Mouse (Mus musculus) kidney, adult 11 months (tissue): ENCODE measurements at regions not wholly inside any gene's neighbourhood (a gene's known extent, or its start where the extent isn't known, plus 50 kb on each side); places are given as distances from the start of the nearest gene placed in this dataset.

Experiments used
- DNase-seq: peaks from one replicate; pipeline ENCODE4 v3.0.0; 2022

GRCm38 (mm10) chr12:60652236-60652635, 870.7 kb upstream of the Lrfn5 start:
- peak; percentile 2 for DNase-seq

- no peak for DNase-seq
These were observed 847.2 kb upstream of the Lrfn5 start for GRCm38 (mm10) chr12:60675751-60676150.

DNA sequence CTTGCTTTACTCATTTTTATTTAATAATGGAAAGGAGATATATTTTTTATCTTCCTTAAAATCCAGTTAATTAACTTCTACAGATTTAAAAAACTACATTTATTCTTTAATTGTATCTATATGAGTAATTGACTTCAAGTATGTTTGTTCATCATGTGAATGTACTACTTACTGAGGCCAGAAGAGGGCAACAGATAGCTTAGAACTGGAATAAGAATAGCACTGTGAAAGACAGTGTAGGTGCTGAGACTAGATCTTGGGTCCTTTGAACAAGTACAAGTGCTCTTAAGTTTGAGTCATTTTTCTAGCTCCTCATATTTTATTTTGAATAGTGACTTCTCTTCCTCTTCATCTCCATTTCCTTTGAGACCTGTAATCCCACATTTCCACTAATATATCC, 838.9 kb upstream of the Lrfn5 start:
- no peak for DNase-seq

DNA sequence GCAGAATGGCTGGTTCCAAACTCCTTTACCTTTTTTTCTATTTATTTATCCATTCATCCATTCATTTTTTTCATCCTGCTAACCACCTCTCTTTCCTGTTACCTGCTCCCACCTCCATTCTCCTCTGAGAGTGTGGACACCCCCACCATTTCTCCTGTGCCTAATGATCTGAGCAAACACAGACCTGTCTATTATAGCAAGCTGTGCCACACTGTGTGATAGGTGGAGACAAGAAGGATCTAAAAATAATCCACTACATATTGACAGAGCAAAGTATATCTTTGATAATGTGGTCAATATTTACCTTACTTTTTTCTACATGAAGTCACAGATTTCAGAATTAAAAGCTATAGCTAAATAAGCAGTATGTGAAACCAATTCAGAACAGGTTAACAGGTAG, 805.6 kb upstream of the Lrfn5 start:
- no peak for DNase-seq
